Mouse (Mus musculus) adrenal gland, postnatal 14 days (tissue): ENCODE measurements around the gene Slc43a3. TPM values are rescaled to one million over a fixed set of nuclear protein-coding genes. Genes with fewer than 3 reads are reported as not detected.

Experiments used
- DNase-seq: peaks from one replicate; pipeline ENCODE4 v3.0.0; 2021; ENCODE audit warnings: mixed read lengths
- total RNA-seq: library from RNA; stranded (reverse); gene quantifications from 2 replicates; pipeline ENCODE4 v1.2.3, GENCODE M21; 2021

Gene Slc43a3
- total RNA-seq, 1 experiment from 2014 or later = 62.5 TPM

- no peak for DNase-seq
These were observed 1.2 kb downstream of the Slc43a3 start for GRCm38 (mm10) chr2:84937491-84938150.

GRCm38 (mm10) chr2:84938249-84938946, 2.0 kb downstream of the Slc43a3 start:
- DNase-seq = peak; percentile 39

GRCm38 (mm10) chr2:84939306-84939705, 2.9 kb downstream of the Slc43a3 start:
- DNase-seq = no peak

GRCm38 (mm10) chr2:84939711-84940110, 3.3 kb downstream of the Slc43a3 start:
- no peak for DNase-seq

- DNase-seq = no peak
These were observed 5.0 kb downstream of the Slc43a3 start for GRCm38 (mm10) chr2:84941332-84941731.

- DNase-seq = no peak
These were observed 5.4 kb downstream of the Slc43a3 start for GRCm38 (mm10) chr2:84941795-84942194.

GRCm38 (mm10) chr2:84947154-84947771, 10.9 kb downstream of the Slc43a3 start:
- DNase-seq = no peak

GRCm38 (mm10) chr2:84948252-84948651, 11.9 kb downstream of the Slc43a3 start:
- no peak for DNase-seq

GRCm38 (mm10) chr2:84948721-84949120, 12.3 kb downstream of the Slc43a3 start:
- no peak for DNase-seq

- DNase-seq = no peak
These were observed 14.6 kb downstream of the Slc43a3 start for GRCm38 (mm10) chr2:84951027-84951426.

GRCm38 (mm10) chr2:84952251-84952650, 15.9 kb downstream of the Slc43a3 start:
- DNase-seq = no peak

GRCm38 (mm10) chr2:84952693-84953092, 16.3 kb downstream of the Slc43a3 start:
- no peak for DNase-seq

- no peak for DNase-seq
These were observed 19.1 kb downstream of the Slc43a3 start for GRCm38 (mm10) chr2:84955435-84955834.

GRCm38 (mm10) chr2:84956274-84956673, 19.9 kb downstream of the Slc43a3 start:
- DNase-seq = peak; percentile 87

GRCm38 (mm10) chr2:84958588-84959264, 22.3 kb downstream of the Slc43a3 start:
- no peak for DNase-seq

- DNase-seq = peak; percentile 86
These were observed 24.9 kb downstream of the Slc43a3 start for GRCm38 (mm10) chr2:84961300-84961699.

GRCm38 (mm10) chr2:84961901-84962300, 25.5 kb downstream of the Slc43a3 start:
- no peak for DNase-seq

GRCm38 (mm10) chr2:84962906-84963507, 26.6 kb downstream of the Slc43a3 start:
- DNase-seq = no peak

- no peak for DNase-seq
These were observed 27.9 kb downstream of the Slc43a3 start for GRCm38 (mm10) chr2:84964111-84964801.

- DNase-seq = no peak
These were observed 31.1 kb downstream of the Slc43a3 start for GRCm38 (mm10) chr2:84967318-84967991.

GRCm38 (mm10) chr2:84975580-84975979, 39.2 kb downstream of the Slc43a3 start:
- DNase-seq = no peak
